Mouse (Mus musculus): ENCODE data around the gene Nlrp3.

DNA sequence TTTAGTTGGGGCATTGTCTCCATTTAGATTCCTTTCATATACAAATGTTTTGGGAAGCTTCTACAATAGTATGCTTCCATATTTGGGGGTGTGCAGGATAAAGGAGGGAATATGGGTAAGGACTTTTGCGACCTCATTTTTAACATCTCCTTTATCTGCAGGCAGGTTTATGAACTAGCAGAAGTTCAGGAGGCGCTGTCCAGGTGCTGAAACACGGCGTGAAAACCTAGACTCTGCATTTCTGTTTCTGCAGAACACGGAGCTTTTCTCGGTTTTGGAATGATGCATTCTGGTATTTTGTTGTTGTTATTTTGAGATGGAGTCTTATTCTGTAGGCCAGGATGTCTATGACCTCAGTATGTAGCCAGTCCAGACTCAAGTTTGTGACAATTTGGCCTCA lies 43.2 kb downstream of the Nlrp3 start:
- no peak for TF ChIP-seq POLR2A (IDR thresholded peaks at IDR 0.05; ENCODE audit: borderline replicate concordance, extremely low read depth, low read depth, low read length)
- TF ChIP-seq CTCF (IDR thresholded peaks at IDR 0.05; ENCODE audit: insufficient read depth, low read length) = no peak

Data from lung, adult 2 months (tissue).